Mouse (Mus musculus) B cell, adult 2 months (primary cell): ENCODE measurements around the gene Micall1.

Source experiments
- DNase-seq, 2 experiments: peaks; one replicate each; pipeline ENCODE4 v3.0.0; 2022

Gene Micall1

DNA sequence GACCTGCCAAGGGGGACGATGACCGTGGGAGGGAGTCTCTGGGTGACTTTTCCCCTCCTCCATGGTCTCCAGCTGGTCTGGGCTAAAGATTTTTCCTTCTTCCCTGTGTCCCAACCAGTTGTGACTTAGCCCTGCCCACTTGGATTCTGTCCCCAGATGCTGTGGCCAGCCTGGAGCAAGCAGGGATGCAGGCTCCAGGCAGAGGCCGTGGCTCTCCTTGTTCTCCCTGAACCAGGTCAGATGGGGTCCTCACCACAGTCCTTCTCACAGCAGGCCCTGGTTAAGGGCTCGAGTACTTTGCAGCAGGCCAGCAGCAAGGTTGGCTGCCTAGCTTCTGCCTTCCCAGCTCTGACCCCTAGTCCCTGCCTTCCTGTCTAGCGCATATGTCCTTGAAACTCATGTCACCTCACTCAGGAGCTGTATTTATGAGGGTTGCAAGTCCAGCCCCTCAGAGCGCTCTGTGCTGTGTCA, 24.5 kb downstream of the Micall1 start:
- DNase-seq: no peak

DNA sequence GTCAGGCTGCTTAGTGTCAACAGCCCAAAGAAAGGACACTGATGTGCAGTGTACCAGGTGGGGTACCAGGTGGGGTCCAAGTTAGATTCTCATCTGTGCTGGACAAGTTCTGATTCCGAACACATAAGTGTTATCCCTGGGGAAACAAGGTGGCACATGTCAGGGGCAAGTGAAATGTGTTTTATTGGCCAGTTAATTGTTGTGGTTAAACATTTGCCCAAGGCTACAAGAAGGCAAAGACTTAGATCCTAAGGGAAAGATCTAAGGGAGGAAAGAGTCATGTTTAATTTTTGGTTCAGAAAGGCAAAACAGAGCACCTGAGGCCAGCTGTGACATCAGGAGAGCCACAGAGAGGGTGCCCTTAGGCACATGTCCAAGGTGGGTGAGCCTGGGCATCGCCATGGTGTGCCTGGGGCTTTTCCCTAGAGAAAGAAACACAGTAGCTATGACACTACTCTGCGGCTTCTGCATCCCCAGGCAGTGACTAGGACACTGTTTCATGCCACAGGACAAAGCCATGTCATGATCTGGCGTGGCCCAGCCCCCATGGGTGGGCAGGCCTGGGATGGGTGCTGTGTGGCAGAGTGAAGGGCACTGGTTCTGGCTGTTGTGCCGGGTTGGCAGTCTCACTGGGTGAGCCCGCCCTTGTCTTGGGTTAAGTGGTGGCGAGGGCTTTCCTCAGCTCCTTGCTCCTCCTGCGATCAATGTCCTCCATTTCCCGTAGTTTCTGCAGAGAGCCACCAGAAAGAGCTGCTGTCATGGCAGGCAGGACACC, 26.0 kb downstream of the Micall1 start:
- DNase-seq: no peak

DNA sequence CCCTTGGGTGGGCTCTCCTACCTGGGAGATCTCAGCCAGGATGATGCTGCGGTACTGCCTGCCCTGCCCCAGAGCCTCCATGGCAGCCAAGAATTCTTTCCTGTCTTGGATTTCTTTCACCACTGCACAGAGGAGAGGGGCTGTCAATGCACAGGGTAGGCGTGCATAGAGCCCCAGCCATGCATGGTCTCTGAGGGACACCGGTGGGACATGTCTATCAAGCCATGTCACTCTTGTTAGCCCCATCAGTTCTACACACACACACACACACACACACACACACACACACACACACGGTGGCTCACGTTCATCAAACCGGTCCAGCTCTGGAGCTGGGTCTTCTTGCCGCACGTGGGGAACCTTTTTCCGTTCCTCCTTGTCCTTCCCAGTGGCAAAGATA, 26.6 kb downstream of the Micall1 start:
- no peak for DNase-seq

DNA sequence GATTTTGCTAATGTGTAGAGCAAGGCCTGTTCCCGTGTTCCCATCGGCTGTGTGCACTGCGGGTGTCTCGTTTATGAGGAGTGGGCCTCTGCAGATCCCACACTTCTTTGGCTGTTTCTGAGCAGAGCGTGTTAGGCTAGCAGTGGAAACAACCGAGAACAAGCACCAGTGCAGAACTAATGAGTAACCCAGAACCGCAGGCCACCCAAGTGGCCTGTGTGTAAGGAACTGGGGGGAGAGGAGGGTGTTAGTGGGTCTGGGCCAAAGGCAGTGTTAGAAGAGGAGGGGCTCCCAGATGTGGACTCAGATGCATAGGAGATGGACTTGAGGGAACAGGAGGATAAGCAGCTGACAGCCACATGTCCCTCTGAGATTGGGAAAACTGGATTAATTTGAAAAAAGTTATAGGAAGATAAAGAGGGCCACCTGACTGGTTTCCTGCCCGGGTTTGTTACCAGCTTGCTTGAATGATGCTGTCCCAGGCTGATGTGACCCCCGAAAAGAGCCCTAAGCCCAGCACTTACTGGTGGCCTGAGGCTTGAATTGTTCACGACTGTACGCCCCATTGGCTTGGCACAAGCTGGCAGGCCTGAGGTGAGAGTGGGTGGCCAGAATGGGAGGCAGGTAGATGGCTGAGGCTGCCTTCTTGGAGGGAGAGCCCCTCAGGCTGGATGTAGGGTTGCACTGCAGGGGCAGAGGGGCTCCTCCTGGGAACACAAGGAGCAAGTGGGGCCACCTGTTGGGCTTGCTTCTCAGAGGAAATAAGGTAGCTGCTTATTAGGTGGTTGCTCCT, 27.3 kb downstream of the Micall1 start:
- no peak for DNase-seq

DNA sequence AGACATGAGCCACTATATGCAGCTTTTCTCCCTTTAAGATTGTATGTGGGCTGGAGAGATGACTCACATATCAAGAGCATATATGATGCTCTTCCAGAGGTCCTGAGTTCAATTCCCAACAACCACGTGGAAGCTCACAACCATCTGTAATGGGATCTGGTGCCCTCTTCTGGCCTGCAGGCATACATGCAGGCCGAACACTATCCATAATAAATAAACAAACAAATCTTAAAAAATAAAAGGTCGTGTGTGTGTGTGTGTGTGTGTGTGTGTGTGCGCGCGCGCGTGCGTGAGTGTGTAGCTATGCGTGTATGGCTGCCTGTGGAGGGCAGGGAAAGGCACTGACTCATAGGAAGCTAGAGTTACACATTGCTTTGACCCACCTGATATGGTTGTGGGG, 30.9 kb downstream of the Micall1 start:
- peak; percentile 42 to 44 for DNase-seq

DNA sequence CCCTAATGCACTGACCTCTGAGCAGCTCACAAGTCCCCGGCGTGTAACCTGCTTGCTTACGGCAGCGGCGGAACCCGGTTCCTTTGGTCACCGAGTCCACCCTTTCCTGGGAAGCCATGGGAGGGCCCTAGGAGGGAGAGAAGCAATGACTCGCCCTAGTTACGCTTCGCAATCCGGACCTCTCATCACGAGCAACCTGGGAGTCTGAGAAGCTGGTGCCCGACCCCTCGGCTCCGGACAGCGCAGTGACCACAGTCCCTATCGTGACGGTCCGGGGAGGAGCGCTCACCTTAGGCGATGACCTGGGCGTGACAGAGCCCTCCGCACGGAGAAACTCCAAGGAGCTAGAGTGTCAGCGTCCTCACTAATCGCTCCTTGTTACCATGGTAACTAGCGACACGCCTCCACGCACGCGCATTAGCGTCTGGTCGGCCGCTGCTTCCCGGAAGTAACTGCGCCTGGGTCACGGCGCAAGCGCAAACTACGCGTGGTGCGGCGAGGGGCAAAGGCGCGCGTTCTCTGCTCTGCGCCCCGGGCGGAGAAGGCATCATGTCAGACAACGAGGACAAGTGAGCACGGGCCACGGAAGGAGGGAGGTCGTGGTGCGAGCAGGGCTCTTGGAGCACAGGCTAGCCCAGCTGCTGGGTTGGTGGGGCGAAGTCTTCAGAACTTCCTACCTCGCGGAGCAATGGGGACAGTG, 32.3 kb downstream of the Micall1 start, which contains the start of the genes Polr2f and 1700088E04Rik:
Gene Polr2f, plus strand, starts transcription at position 144 of the 700 bp plus-strand sequence.
Gene 1700088E04Rik, minus strand, starts transcription at position 388 of the 700 bp plus-strand sequence.
- peak; percentile 95 to 96 for DNase-seq

DNA sequence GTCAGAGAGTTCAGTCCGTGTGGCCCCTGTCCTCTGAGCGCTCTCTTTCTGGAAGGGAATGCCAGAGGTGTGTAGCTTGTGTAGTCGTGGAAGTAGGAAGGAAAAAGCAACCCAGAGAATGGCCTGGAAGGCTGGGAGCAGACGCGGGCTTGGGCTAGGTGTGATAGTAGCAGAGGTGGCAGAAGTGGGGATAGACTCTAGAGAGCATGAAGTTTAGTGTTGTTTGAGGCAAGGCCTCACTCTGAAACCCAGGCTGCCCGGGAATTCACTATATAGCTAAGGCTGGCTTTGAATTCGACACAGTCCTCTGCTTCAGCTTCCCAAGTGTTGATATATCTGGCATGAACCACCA, 32.8 kb downstream of the Micall1 start:
- no peak for DNase-seq

DNA sequence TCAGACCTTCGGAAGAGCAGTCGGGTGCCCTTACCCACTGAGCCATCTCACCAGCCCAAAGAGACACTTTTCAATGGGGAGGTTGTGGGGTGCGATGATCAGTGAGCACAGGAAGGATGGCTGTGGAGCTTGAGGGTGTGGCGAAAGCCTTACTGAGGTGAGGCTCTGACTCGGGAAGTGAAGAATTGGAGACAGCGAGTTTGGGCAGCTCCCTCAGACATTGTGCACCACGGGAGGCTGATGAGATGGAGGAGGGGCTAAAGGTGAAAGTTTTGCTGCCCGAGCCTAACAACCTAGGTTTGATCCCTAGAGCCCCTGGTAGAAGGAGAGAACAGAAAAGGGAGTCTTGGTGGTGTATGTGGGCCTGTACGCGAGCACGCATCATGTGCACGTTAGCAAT, 34.6 kb downstream of the Micall1 start:
- no peak for DNase-seq

DNA sequence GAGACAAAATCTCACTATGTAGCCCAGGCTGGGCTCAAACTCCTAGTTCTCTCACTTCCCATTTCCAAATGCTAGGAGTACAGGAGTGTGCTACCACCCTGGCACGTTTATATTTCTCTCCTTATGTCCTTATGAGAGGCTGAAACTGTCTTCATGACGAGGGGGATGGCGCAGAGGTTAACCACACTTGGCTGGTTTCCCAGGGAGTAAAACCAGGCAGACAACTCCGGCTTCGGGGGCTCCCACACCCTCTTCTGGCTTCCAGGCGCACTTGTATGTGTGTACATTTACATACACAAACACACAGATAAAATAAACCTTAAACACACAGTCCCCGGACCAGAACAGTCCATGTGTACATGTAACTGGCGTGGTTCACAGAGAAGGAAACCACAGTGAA, 35.3 kb downstream of the Micall1 start:
- DNase-seq: no peak

DNA sequence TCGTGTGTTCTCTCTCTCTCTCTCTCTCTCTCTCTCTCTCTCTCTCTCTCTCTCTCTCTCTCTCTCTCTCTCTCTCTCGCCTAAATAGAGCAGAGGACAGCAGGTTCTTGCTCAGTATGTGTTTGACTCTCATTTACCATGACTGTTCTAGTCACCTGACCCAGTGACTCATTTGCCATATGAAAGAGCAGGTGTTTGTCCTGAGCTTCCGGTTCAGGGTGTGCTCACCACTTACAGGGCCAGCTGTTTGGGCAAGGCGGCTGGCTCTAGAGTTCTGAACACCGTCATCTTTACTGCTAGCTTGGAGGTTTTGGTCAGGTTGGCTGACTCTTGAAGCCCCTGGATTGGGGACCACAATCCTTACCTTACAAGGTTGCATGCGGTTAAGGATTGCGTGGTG, 36.8 kb downstream of the Micall1 start:
- DNase-seq: no peak

DNA sequence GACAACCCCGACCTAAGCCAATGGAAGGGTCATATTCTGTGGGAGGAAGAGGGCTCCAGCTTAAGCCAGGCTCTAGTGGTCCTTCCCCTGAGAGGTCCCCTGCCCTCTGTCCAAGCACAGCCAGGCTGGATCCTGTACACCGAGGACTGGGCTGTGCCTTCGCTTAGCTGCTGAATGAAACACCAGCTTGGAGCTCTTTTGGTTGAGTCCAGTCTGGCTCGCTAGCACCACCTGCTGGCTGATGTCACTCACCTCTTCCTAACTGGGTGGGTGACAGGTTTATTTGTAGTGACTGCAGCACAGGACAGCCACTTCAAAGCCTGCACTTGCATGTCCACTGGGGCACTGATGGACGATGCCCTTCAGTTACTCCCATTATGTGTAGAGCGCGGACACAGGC, 39.8 kb downstream of the Micall1 start:
- peak; percentile 81 to 83 for DNase-seq

DNA sequence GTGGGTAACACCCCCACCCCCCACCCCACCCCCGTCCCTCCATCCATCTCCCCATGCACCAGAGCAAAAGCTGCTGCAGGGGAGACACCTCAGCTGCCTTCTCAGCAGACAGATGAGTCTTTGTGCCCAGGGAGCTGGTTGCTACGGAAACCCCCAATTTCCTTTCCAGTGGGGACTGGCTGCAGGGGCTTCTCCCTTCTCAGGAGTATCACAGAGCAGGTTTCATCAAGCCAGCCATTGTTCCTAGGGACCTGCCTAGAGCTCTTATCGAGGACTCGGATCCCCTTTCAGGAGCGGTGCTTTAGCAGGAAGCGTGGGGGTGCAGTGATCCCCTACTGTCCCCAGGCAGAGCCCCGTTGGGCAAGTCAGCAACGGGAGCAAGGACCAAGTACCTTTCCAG, 43.2 kb downstream of the Micall1 start:
- DNase-seq: no peak

DNA sequence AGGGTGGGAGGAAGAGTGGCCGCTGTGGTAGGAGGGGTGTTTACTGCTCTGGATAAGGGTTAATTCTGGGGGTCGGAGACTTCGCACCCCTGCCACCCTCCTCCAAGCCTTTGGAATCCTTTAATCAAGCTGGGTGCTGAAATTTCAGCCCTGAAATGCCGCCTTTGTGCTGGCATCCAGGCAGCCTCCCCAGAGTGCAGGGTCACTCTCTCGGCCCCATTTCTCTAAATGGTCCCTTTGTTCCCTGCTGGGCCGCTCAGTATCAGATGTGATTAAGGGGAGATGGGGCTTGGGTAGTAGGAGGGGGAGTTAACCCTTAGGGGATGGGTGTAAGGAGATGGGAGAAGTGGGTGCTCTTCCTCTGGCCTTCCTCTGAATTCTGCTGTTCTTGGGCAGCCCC, 44.0 kb downstream of the Micall1 start:
- no peak for DNase-seq

DNA sequence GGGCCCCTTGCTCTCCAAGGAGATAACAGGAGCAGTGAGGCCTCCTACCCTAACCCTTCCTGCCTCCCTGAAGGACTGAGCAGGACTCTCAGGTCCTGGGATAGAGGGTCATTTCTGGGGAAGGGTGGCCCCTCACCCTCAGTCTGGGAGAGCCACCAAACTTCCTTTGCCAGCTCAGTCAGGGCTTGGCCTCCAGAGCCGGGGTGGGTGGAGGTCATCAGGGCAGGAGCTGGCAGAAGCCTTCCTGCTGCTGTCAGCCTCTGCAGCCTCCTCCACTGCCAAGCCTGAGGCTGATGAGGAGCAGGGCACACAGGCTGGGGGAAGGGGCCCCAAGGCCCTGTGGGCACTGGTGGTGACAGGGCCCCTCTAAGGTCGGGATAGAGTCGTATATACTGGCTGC, 46.9 kb downstream of the Micall1 start:
- no peak for DNase-seq

DNA sequence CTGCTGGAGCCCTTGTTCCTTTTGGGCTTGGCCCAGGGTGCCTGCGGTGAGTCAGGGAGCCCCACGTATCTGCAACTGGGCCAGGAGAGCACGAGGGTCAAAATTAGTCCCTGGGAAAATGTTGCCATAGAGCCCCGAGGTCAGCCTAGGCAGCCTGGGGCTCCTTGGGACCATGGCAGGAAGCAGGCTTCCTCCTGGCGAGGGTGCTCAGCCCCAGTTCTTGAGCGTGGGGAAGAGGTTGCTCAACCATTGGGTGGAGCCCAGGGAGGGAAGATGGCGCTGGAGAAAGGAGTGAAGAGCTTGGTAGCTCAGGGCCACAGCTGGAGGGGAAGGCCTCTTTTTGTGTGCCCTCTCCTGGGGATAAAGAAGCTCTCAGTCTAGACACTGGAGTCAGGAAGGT, 53.6 kb downstream of the Micall1 start:
- DNase-seq: no peak

DNA sequence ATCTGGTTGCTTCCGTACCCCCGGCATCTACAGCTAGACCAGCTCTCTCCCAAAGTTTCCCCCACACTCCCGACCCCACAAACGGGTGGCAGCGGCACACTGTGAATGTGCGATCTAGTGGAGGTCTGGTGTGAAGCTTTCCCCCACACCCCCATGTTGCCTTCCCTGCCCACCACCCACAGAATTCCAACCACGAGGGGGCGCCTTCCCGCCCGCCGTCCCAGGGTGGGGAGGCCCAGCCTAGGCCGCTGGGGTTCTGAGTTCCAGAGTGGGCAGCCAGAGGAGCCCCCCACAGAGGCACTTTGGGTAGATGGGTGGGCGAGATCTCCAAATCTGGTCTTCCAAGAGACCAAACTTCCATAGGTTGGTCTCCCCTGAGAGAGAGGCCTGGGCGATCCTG, 54.1 kb downstream of the Micall1 start:
- DNase-seq: peak in 1 of 2 experiments; percentile 6

DNA sequence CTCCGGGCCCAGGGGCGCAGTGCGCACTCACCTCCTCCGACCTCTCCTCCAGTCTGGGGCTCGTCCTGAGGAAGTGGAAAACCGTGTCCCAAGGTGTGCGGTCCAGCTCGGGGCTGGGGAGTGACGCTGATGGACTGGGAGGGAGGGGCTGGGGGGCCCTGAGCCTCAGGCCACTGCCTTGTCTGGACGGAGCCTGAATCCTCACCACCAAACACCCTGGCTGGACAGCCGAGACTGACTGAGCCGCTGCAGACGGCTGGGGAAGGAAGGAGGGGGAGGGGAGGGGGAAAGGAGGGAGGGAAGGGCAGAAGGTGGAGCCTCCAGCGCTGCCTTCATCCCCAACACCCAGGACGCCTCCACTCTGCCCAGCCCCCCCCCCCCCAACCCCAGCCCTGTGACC, 55.6 kb downstream of the Micall1 start:
- DNase-seq: no peak

DNA sequence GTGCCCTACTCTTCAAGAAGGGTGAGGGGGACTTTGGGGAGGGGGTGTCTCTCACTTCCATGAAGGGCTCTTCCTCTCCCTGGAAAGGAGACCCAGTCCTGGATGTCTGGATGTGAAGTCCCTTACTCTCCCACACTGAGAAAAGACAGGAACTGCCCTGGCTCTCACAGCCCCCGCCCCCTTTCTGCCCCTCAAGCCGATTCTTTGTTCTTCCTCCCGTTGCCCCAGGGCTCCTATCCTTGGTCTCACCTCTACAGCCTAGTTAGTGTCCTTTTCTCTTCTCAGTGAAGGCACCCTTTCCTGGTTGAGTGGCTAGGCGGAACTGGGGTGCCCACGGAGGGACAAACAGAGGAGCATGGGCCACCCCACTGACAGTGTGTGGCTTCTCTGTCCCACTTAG, 56.4 kb downstream of the Micall1 start, which contains the start of gene Sox10:
Gene Sox10, minus strand, starts transcription at position 101 of the 400 bp plus-strand sequence.
- no peak for DNase-seq

DNA sequence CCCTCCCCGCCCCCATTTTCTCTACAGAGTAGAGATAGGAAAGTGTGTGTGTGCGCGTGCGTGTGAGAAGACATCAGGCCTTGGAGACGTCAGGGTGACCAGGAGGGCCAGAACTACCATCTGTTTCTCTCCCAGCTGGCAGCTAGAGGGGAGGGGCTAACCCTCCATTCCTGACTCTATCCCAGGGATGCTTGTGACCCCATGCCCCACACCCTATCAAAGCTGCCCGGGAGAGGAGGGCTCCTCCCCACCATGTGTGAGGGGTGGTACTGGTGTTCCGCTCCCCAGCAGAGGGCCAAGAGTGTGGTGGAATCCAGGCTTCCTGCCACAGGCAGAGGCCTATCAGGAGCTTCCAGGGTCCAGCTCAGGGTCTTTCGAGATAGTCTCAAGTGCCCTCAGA, 58.0 kb downstream of the Micall1 start:
- DNase-seq: no peak

DNA sequence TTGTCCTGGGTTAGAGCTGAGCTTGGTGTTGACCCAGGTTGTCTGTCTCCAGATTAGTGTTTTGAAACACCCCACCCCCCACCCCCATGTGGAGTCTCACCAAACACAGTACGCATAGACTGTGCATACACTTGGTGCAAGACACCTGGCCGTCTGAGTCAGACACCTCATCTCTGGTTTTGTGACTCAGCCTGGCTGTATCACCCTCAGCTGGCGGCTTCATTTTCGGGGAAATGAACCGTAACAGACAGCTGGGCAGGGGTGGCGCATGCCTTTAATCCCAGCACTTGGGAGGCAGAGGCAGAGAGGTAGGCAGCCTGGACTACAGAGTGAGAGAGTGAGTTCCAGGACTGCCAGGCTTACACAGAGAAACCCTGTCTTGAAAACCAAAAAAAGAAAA, 68.2 kb downstream of the Micall1 start:
- no peak for DNase-seq

DNA sequence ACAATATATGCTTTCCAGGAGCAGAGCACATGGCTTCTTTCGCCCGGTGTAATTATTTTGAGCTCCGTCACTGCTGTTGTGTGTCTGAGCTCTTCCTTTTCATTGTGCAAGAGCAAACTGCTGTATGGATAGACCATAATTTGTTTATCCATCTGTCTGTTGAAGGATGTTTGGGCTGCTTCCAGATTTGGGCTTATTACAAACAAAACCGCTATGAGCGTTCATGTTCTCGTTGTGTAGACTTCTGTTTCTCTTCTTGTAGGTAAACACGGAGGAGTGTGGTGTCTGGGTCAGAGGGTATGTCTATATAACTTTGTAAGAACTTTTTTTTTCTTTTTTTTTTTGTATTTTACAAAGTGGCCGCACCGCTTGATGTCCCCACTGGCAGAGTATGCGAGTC, 76.5 kb downstream of the Micall1 start:
- DNase-seq: no peak
